Mouse (Mus musculus): ENCODE measurements around the gene Hoxb13. TPM values are rescaled to one million over a fixed set of nuclear protein-coding genes. Genes with fewer than 3 reads are reported as not detected.

Hoxb13 gene
- polyA plus RNA-seq, 1 experiment from 2014 or later: not detected

GRCm38 (mm10) chr11:96175511-96175910, 18.6 kb upstream of the Hoxb13 start:
- no peak for ATAC-seq (replicated peaks)
- Histone ChIP-seq H3K9me3 (no peaks in the 10 kb centered on the region), H3K27me3 (peaks cover 97% of the 10 kb centered on the region), H3K4me2 (replicated peaks) (no peak overlapping the region), H3K4me1 (no peaks in the 10 kb centered on the region), H3K4me3 (no peak overlapping the region), H3K36me3 (no peaks in the 10 kb centered on the region), H3K27ac (replicated peaks) (no peak overlapping the region), H3K9ac (replicated peaks) (no peak overlapping the region)
- whole genome bisulfite sequencing: 1% methylated on average over 17 of the region's 17 CpGs

- H3K4me1 ChIP-seq: no peaks in the 10 kb centered on the region
- 3% methylated on average over 9 of the region's 9 CpGs for WGBS
- no peaks in the 10 kb centered on the region for H3K36me3 ChIP-seq
- H3K27me3 ChIP-seq: peaks cover 97% of the 10 kb centered on the region
- no peak overlapping the region for H3K4me2 ChIP-seq (replicated peaks)
- H3K4me3 ChIP-seq: no peak overlapping the region
- no peak overlapping the region for H3K27ac ChIP-seq (replicated peaks)
- H3K9me3 ChIP-seq: no peaks in the 10 kb centered on the region
- no peak for ATAC-seq (replicated peaks)
- H3K9ac ChIP-seq (replicated peaks): no peak overlapping the region
Measured at GRCm38 (mm10) chr11:96175951-96176530, 18.1 kb upstream of the Hoxb13 start.

GRCm38 (mm10) chr11:96176841-96177240, 17.3 kb upstream of the Hoxb13 start:
- 2% methylated on average over 10 of the region's 10 CpGs for WGBS
- no peaks in the 10 kb centered on the region for H3K9me3 ChIP-seq
- H3K4me3 ChIP-seq: no peak overlapping the region
- no peak overlapping the region for H3K9ac ChIP-seq (replicated peaks)
- H3K27me3 ChIP-seq: peaks cover 97% of the 10 kb centered on the region
- H3K36me3 ChIP-seq: no peaks in the 10 kb centered on the region
- no peak overlapping the region for H3K4me2 ChIP-seq (replicated peaks)
- H3K4me1 ChIP-seq: no peaks in the 10 kb centered on the region
- no peak for ATAC-seq (replicated peaks)
- no peak overlapping the region for H3K27ac ChIP-seq (replicated peaks)

- Histone ChIP-seq H3K9me3 (no peaks in the 10 kb centered on the region), H3K4me2 (replicated peaks) (no peak overlapping the region), H3K36me3 (no peaks in the 10 kb centered on the region), H3K4me1 (no peaks in the 10 kb centered on the region), H3K27me3 (peaks cover 97% of the 10 kb centered on the region), H3K27ac (replicated peaks) (no peak overlapping the region), H3K4me3 (no peak overlapping the region), H3K9ac (replicated peaks) (no peak overlapping the region)
- no peak for ATAC-seq (replicated peaks)
- under 1% methylated on average over 27 of the region's 27 CpGs for WGBS
Measured at GRCm38 (mm10) chr11:96177546-96178174, 16.5 kb upstream of the Hoxb13 start.

GRCm38 (mm10) chr11:96178356-96178755, 15.8 kb upstream of the Hoxb13 start:
- no peaks in the 10 kb centered on the region for H3K4me1 ChIP-seq
- no peak for ATAC-seq (replicated peaks)
- 2% methylated on average over 8 of the region's 8 CpGs for WGBS
- peaks cover 97% of the 10 kb centered on the region for H3K27me3 ChIP-seq
- H3K9ac ChIP-seq (replicated peaks): no peak overlapping the region
- H3K4me3 ChIP-seq: no peak overlapping the region
- no peak overlapping the region for H3K27ac ChIP-seq (replicated peaks)
- H3K36me3 ChIP-seq: no peaks in the 10 kb centered on the region
- H3K9me3 ChIP-seq: no peaks in the 10 kb centered on the region
- H3K4me2 ChIP-seq (replicated peaks): no peak overlapping the region

- no peaks in the 10 kb centered on the region for H3K36me3 ChIP-seq
- peaks cover 97% of the 10 kb centered on the region for H3K27me3 ChIP-seq
- no peaks in the 10 kb centered on the region for H3K4me1 ChIP-seq
- ATAC-seq (replicated peaks): no peak
- WGBS: 0% methylated on average over 6 of the region's 6 CpGs
- no peak overlapping the region for H3K9ac ChIP-seq (replicated peaks)
- H3K9me3 ChIP-seq: no peaks in the 10 kb centered on the region
- H3K4me3 ChIP-seq: no peak overlapping the region
- H3K27ac ChIP-seq (replicated peaks): no peak overlapping the region
- no peak overlapping the region for H3K4me2 ChIP-seq (replicated peaks)
Measured at GRCm38 (mm10) chr11:96178911-96179503, 15.1 kb upstream of the Hoxb13 start.

- Histone ChIP-seq H3K4me3 (no peak overlapping the region), H3K27ac (replicated peaks) (no peak overlapping the region), H3K9me3 (no peaks in the 10 kb centered on the region), H3K9ac (replicated peaks) (no peak overlapping the region), H3K4me1 (no peaks in the 10 kb centered on the region), H3K36me3 (no peaks in the 10 kb centered on the region), H3K27me3 (peaks cover 98% of the 10 kb centered on the region), H3K4me2 (replicated peaks) (no peak overlapping the region)
- 20% methylated on average over 4 of the region's 4 CpGs for WGBS
- ATAC-seq (replicated peaks): no peak
Measured at GRCm38 (mm10) chr11:96181061-96181460, 13.1 kb upstream of the Hoxb13 start.

- H3K27me3 ChIP-seq: peaks cover 99% of the 10 kb centered on the region
- ATAC-seq (replicated peaks): no peak
- H3K9ac ChIP-seq (replicated peaks): no peak overlapping the region
Measured at GRCm38 (mm10) chr11:96184233-96184632, 9.9 kb upstream of the Hoxb13 start.

GRCm38 (mm10) chr11:96187321-96187720, 6.8 kb upstream of the Hoxb13 start:
- no peaks in the 10 kb centered on the region for H3K9me3 ChIP-seq

More at GRCm38 (mm10) chr11:96184233-96184632, 9.9 kb upstream of the Hoxb13 start:
- Histone ChIP-seq H3K4me1 (no peaks in the 10 kb centered on the region), H3K9me3 (no peaks in the 10 kb centered on the region), H3K36me3 (no peaks in the 10 kb centered on the region), H3K4me3 (no peak overlapping the region), H3K27ac (replicated peaks) (no peak overlapping the region), H3K4me2 (replicated peaks) (no peak overlapping the region)

GRCm38 (mm10) chr11:96189810-96190522, 4.2 kb upstream of the Hoxb13 start:
- Histone ChIP-seq H3K36me3 (no peaks in the 10 kb centered on the region), H3K27ac (replicated peaks) (no peak overlapping the region), H3K4me2 (replicated peaks) (no peak overlapping the region), H3K4me1 (0 out of 2 replicates have a peak, but pooled peaks cover 3% of the 10 kb centered on the region), H3K9me3 (no peaks in the 10 kb centered on the region), H3K9ac (replicated peaks) (no peak overlapping the region), H3K27me3 (peaks cover 99% of the 10 kb centered on the region), H3K4me3 (no peak overlapping the region)
- no peak for ATAC-seq (replicated peaks)
- 1% methylated on average over 28 of the region's 28 CpGs for WGBS

More at GRCm38 (mm10) chr11:96187321-96187720, 6.8 kb upstream of the Hoxb13 start:
- H3K27me3 ChIP-seq: peaks cover 99% of the 10 kb centered on the region
- no peaks in the 10 kb centered on the region for H3K4me1 ChIP-seq
- no peak overlapping the region for H3K4me2 ChIP-seq (replicated peaks)
- H3K27ac ChIP-seq (replicated peaks): no peak overlapping the region
- no peak overlapping the region for H3K9ac ChIP-seq (replicated peaks)
- no peak for ATAC-seq (replicated peaks)
- 11% methylated on average over 4 of the region's 4 CpGs for WGBS
- H3K4me3 ChIP-seq: no peak overlapping the region
- H3K36me3 ChIP-seq: no peaks in the 10 kb centered on the region

- 0 out of 2 replicates have a peak, but pooled peaks cover 3% of the 10 kb centered on the region for H3K4me1 ChIP-seq
- H3K36me3 ChIP-seq: no peaks in the 10 kb centered on the region
- H3K4me3 ChIP-seq: no peak overlapping the region
- 3% methylated on average over 5 of the region's 5 CpGs for WGBS
- no peak overlapping the region for H3K9ac ChIP-seq (replicated peaks)
- H3K9me3 ChIP-seq: no peaks in the 10 kb centered on the region
- no peak for ATAC-seq (replicated peaks)
- H3K27ac ChIP-seq (replicated peaks): no peak overlapping the region
- H3K27me3 ChIP-seq: peaks cover 99% of the 10 kb centered on the region
- no peak overlapping the region for H3K4me2 ChIP-seq (replicated peaks)
Measured at GRCm38 (mm10) chr11:96191132-96191531, 3.0 kb upstream of the Hoxb13 start.

GRCm38 (mm10) chr11:96194401-96194710, 240 bp downstream of the Hoxb13 start:
- Histone ChIP-seq H3K9me3 (no peaks in the 10 kb centered on the region), H3K4me2 (replicated peaks) (peak overlapping the region; percentile 38), H3K9ac (replicated peaks) (peak overlapping the region; percentile 15; the same call in 1 of the 2 replicates), H3K27me3 (peaks cover 99% of the 10 kb centered on the region), H3K4me1 (0 out of 2 replicates have a peak, but pooled peaks cover 3% of the 10 kb centered on the region), H3K4me3 (peak overlapping the region; percentile 32), H3K36me3 (no peaks in the 10 kb centered on the region), H3K27ac (replicated peaks) (no peak overlapping the region)
- 2% methylated on average over 10 of the region's 10 CpGs for WGBS
- ATAC-seq (replicated peaks): no peak
